Mouse (Mus musculus): ENCODE measurements around the gene Ruvbl2. TPM values are rescaled to one million over a fixed set of nuclear protein-coding genes. Genes with fewer than 3 reads are reported as not detected.
"Not testable (repeated sequence)": the region's sequence is repeated elsewhere in the genome, so short reads cannot be mapped to it uniquely, and the experiment has no call there.

Gene Ruvbl2
- polyA plus RNA-seq, 1 experiment from 2014 or later, result 67.1 TPM

- H3K4me1 ChIP-seq (replicated peaks), result peaks cover 42% of the 10 kb centered on the region
- H3K4me3 ChIP-seq (replicated peaks), result peak overlapping the region; percentile 34
- 42% methylated on average over 16 of the region's 16 CpGs for WGBS (ENCODE audit: insufficient replicate concordance)
Measured at GRCm38 (mm10) chr7:45475291-45475969, 37.5 kb upstream of the Ruvbl2 start.

DNA sequence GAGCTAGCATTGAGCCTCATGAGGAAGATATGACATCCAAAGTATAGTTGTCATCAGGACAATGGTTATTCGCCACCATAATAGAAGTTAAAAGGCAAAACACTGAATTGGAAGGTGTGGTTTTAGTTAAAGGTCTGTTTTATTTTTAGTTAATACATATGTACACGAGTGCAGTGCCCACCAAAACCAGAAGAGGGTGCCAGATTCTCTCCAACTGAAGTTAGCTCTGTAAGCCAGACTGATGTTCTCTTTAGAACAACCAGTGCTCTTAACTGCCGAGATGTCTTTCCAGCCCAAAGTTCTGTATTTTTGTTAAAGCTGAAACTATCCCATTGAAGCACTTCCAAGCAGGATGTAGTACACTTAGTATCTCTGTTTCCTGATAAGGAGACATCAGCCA, 33.0 kb upstream of the Ruvbl2 start:
- 7% methylated on average over 3 of the region's 3 CpGs for WGBS (ENCODE audit: insufficient replicate concordance)
- no peaks in the 10 kb centered on the region for H3K36me3 ChIP-seq (replicated peaks)
- no peak for ATAC-seq (ENCODE audit: insufficient read depth)
- no peak overlapping the region for H3K9ac ChIP-seq
- H3K4me1 ChIP-seq (replicated peaks), result peaks cover 43% of the 10 kb centered on the region
- H3K9me3 ChIP-seq (replicated peaks), result no peaks in the 10 kb centered on the region
- H3K27me3 ChIP-seq, result no peaks in the 10 kb centered on the region
- 0 out of 2 replicates have a peak overlapping the region, but pooled peaks have one; percentile 4 for H3K27ac ChIP-seq (replicated peaks)
- no peak overlapping the region for H3K4me2 ChIP-seq
- H3K4me3 ChIP-seq (replicated peaks), result no peak overlapping the region

More at GRCm38 (mm10) chr7:45475291-45475969, 37.5 kb upstream of the Ruvbl2 start:
- ATAC-seq (ENCODE audit: insufficient read depth), result peak; percentile 59
- Histone ChIP-seq H3K4me2 (peak overlapping the region; percentile 62), H3K27me3 (no peaks in the 10 kb centered on the region), H3K27ac (replicated peaks) (peak overlapping the region; percentile 69), H3K36me3 (replicated peaks) (0 out of 2 replicates have a peak, but pooled peaks cover 6% of the 10 kb centered on the region), H3K9me3 (replicated peaks) (no peaks in the 10 kb centered on the region), H3K9ac (peak overlapping the region; percentile 39; the same call in 1 of the 2 replicates)

- Histone ChIP-seq H3K36me3 (replicated peaks) (peaks cover 34% of the 10 kb centered on the region), H3K27ac (replicated peaks) (no peak overlapping the region), H3K9me3 (replicated peaks) (no peaks in the 10 kb centered on the region), H3K9ac (peak overlapping the region; percentile 47), H3K4me2 (peak overlapping the region; percentile 99), H3K4me1 (replicated peaks) (peaks cover 52% of the 10 kb centered on the region), H3K4me3 (replicated peaks) (peak overlapping the region; percentile 86), H3K27me3 (no peaks in the 10 kb centered on the region)
- 43% methylated on average over 7 of the region's 7 CpGs for WGBS (ENCODE audit: insufficient replicate concordance)
- ATAC-seq (ENCODE audit: insufficient read depth), result 0 out of 2 replicates have a peak, but pooled peaks have one; percentile 3
Measured at GRCm38 (mm10) chr7:45467090-45467670, 29.3 kb upstream of the Ruvbl2 start.

DNA sequence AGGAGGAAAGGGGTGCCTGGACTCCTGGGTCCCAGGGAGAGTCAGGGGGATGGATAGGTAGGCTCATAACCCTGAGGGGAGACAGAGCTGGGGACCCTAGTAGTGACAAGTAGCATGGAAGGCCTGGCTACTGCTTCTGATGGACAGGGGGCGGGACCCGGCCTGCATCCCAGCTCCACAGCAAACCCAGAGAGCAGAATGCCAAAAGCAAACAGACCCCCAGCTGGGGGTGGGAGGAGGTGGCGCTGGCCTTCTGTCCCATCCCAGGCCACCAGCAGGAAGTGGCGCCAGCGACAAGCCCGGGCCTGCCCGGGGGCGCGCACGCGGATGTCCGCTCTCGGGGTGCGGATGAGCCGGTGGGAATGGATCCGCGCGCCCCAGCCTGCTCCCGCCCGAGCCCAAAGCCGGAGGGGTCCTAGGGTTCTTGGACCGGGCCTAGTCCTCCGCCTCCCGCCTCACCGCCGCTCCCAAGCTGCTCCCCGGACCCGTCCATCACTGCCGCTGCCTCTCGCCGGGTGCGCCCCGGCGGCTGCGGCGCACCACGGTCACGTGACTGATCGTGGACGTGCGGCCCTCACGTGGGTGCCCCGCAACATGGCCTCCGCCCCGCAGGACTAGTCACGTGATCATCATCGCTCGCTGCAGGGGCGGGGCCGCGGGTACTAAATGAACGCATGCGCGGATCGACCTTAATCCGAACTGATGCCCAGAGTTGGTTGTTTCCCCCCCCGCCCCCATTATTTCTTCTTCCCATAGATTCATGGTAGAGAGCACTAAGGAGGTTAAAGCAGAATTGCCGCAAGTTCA, 28.6 kb upstream of the Ruvbl2 start, which contains the start of gene Bax:
TSS of gene Bax (minus strand) at position 616 of the 807 bp plus-strand sequence.
- Histone ChIP-seq H3K36me3 (replicated peaks) (peaks cover 41% of the 10 kb centered on the region), H3K4me1 (replicated peaks) (peaks cover 55% of the 10 kb centered on the region), H3K27ac (replicated peaks) (peak within 1 kb of the TSS; percentile 82), H3K9ac (peak within 1 kb of the TSS; percentile 92), H3K27me3 (no peaks in the 10 kb centered on the region), H3K9me3 (replicated peaks) (no peaks in the 10 kb centered on the region), H3K4me2 (peak within 1 kb of the TSS; percentile 99), H3K4me3 (replicated peaks) (peak within 1 kb of the TSS; percentile 86)
- peak; percentile 73 for ATAC-seq (ENCODE audit: insufficient read depth)
- WGBS (ENCODE audit: insufficient replicate concordance), result under 1% methylated on average over 57 of the region's 58 CpGs

DNA sequence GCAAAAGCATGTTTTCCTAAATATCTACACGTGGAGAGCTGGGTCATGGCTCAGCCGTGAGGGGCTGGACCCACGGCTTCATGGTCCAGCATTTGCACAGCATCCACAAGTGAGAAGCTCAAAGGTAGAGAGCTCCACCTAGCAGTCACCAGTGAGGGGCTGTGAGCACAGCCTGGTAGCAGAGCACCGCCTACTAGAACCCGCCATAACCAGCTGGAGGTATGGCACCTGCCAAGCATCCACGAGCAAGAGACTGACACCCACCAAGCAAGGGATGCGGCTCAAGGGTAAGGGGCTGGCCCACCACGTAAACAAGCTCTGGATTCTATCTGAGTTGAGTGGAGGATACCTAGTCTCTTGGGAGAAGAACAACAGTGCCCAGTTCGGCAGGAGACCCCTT, 27.7 kb upstream of the Ruvbl2 start:
- H3K4me3 ChIP-seq (replicated peaks), result peak overlapping the region; percentile 86
- no peak for ATAC-seq (ENCODE audit: insufficient read depth)
- no peaks in the 10 kb centered on the region for H3K27me3 ChIP-seq
- peaks cover 56% of the 10 kb centered on the region for H3K4me1 ChIP-seq (replicated peaks)
- peak overlapping the region; percentile 99 for H3K4me2 ChIP-seq
- 72% methylated on average over 9 of the region's 9 CpGs for WGBS (ENCODE audit: insufficient replicate concordance)
- peak overlapping the region; percentile 92; the same call in 1 of the 2 replicates for H3K9ac ChIP-seq
- no peaks in the 10 kb centered on the region for H3K9me3 ChIP-seq (replicated peaks)
- H3K36me3 ChIP-seq (replicated peaks), result peaks cover 42% of the 10 kb centered on the region
- peak overlapping the region; percentile 82; the same call in 1 of the 2 replicates for H3K27ac ChIP-seq (replicated peaks)

GRCm38 (mm10) chr7:45465112-45465511, 27.2 kb upstream of the Ruvbl2 start:
- Histone ChIP-seq H3K4me2 (peak overlapping the region; percentile 99), H3K27ac (replicated peaks) (0 out of 2 replicates have a peak overlapping the region, but pooled peaks have one; percentile 9), H3K27me3 (no peaks in the 10 kb centered on the region), H3K36me3 (replicated peaks) (peaks cover 42% of the 10 kb centered on the region), H3K4me3 (replicated peaks) (peak overlapping the region; percentile 86; the same call in 1 of the 2 replicates), H3K9ac (no peak overlapping the region), H3K9me3 (replicated peaks) (no peaks in the 10 kb centered on the region), H3K4me1 (replicated peaks) (peaks cover 58% of the 10 kb centered on the region)
- no peak for ATAC-seq (ENCODE audit: insufficient read depth)
- 85% methylated on average over 12 of the region's 12 CpGs for WGBS (ENCODE audit: insufficient replicate concordance)

GRCm38 (mm10) chr7:45463987-45464778, 26.3 kb upstream of the Ruvbl2 start:
- H3K4me1 ChIP-seq (replicated peaks), result peaks cover 61% of the 10 kb centered on the region
- 81% methylated on average over 7 of the region's 7 CpGs for WGBS (ENCODE audit: insufficient replicate concordance)
- ATAC-seq (ENCODE audit: insufficient read depth), result no peak

GRCm38 (mm10) chr7:45462868-45463267, 25.0 kb upstream of the Ruvbl2 start:
- 69% methylated on average over 4 of the region's 4 CpGs for WGBS (ENCODE audit: insufficient replicate concordance)
- H3K4me1 ChIP-seq (replicated peaks), result peaks cover 69% of the 10 kb centered on the region
- H3K9me3 ChIP-seq (replicated peaks); H3K27ac ChIP-seq (replicated peaks); ATAC-seq (ENCODE audit: insufficient read depth); H3K9ac ChIP-seq; H3K27me3 ChIP-seq; H3K4me3 ChIP-seq (replicated peaks); H3K4me2 ChIP-seq: not testable (repeated sequence)
- peaks cover 52% of the 10 kb centered on the region for H3K36me3 ChIP-seq (replicated peaks)

More at GRCm38 (mm10) chr7:45463987-45464778, 26.3 kb upstream of the Ruvbl2 start:
- Histone ChIP-seq H3K27me3 (no peaks in the 10 kb centered on the region), H3K4me2 (no peak overlapping the region), H3K27ac (replicated peaks) (0 out of 2 replicates have a peak overlapping the region, but pooled peaks have one; percentile 12), H3K9ac (no peak overlapping the region), H3K36me3 (replicated peaks) (peaks cover 42% of the 10 kb centered on the region), H3K9me3 (replicated peaks) (no peaks in the 10 kb centered on the region), H3K4me3 (replicated peaks) (no peak overlapping the region)

DNA sequence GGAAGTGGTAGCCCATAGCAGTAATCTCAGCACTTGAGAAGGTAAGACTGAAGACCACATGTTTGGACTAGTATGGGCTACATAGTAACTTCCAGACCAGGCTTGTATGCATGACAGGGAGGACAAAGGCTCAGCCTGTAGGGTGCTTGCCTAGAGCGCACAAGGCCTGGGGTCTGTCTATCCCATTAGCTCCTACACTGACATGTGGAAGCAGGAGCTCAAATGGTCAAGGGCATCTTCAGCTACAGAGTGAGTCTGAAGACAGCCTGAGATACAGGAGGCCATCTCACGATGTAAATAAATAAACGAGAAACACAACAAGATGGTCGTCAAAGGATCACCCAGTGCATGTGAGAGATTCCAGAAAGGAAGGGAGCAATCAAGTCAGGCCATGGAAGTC, 24.4 kb upstream of the Ruvbl2 start:
- Histone ChIP-seq H3K9ac (no peak overlapping the region), H3K27ac (replicated peaks) (peak overlapping the region; percentile 97), H3K4me1 (replicated peaks) (peaks cover 72% of the 10 kb centered on the region), H3K4me2 (no peak overlapping the region), H3K36me3 (replicated peaks) (peaks cover 57% of the 10 kb centered on the region), H3K4me3 (replicated peaks) (no peak overlapping the region), H3K27me3 (no peaks in the 10 kb centered on the region), H3K9me3 (replicated peaks) (no peaks in the 10 kb centered on the region)
- ATAC-seq (ENCODE audit: insufficient read depth), result no peak
- 84% methylated on average over 4 of the region's 4 CpGs for WGBS (ENCODE audit: insufficient replicate concordance)

DNA sequence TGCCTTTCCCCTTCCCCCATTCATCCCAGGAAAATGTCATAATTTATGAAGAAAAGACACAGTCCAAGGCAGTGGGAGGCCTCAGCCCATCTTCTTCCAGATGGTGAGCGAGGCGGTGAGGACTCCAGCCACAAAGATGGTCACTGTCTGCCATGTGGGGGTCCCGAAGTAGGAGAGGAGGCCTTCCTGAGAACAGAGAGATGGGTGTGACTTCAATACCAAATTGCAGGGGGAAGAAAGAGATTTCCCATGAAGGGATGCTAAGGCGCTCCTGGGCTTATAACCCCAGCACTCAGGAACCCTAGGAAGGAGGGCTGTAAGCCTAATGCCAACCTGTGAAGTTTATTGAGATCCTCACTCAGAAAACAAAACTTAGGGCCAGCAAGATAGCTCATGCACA, 23.9 kb upstream of the Ruvbl2 start:
- H3K4me2 ChIP-seq, result peak overlapping the region; percentile 87
- H3K4me3 ChIP-seq (replicated peaks), result peak overlapping the region; percentile 76
- H3K9me3 ChIP-seq (replicated peaks), result no peaks in the 10 kb centered on the region
- H3K27me3 ChIP-seq, result no peaks in the 10 kb centered on the region
- ATAC-seq (ENCODE audit: insufficient read depth), result no peak
- H3K36me3 ChIP-seq (replicated peaks), result peaks cover 63% of the 10 kb centered on the region
- H3K9ac ChIP-seq, result peak overlapping the region; percentile 25; the same call in 1 of the 2 replicates
- peak overlapping the region; percentile 97 for H3K27ac ChIP-seq (replicated peaks)
- WGBS (ENCODE audit: insufficient replicate concordance), result 86% methylated on average over 4 of the region's 4 CpGs
- H3K4me1 ChIP-seq (replicated peaks), result peaks cover 72% of the 10 kb centered on the region

Data from liver, embryonic 15.5 days (tissue).